ENCODE assay signal across 7 mouse cellular contexts in the genomic region with DNA sequence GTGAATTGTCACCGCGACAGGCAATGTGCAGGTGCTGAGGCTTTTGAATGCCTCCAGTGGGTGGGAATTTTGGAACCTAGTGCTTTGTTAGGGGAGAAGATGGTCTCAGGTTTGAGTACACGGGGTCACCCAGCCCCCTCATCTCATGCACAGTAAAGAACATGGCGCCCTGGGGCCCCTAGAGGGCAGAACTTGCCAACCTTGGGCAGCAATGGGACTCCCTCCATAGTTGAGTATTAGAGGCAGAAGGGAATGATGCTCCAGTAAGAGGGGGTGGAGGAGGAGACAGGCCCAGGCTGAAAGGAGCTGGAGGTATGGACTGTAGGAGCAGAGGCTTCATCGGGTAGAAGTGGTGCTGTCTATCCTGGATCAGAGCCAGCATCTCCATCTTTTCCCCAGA.
DNase-seq lines count a peak whose midpoint lies in the region; ATAC-seq and TF ChIP-seq lines count a peak whose summit lies in the region.
"Not testable (repeated sequence)": the region's sequence is repeated elsewhere in the genome, so short reads cannot be mapped to it uniquely, and the experiment has no call there.

No protein-coding gene starts in this region.

- H3K4me3 ChIP-seq in MEL (ENCODE audit: control insufficient read depth in 1 of 2, insufficient read depth in 1 of 2, low read depth in 2 of 2, low read length in 2 of 2); cortical plate, adult 2 months (ENCODE audit: insufficient read depth, low read length); intestine, postnatal 0 days (ENCODE audit: low read depth, low read length); limb, embryonic 15.5 days; lung, postnatal 0 days (ENCODE audit: low read depth, low read length): not testable (repeated sequence)

- not testable (repeated sequence) for H3K79me2 ChIP-seq in MEL (ENCODE audit: control insufficient read depth, insufficient read depth, low read length, poor library complexity)

- TF ChIP-seq RAD21 in MEL (IDR thresholded peaks at IDR 0.05; ENCODE audit: low read depth, low read length): not testable (repeated sequence)

- peak in 2 of 3 experiments; percentile 9 to 31; a peak in 1 of 6 replicates for TF ChIP-seq CTCF in MEL (IDR thresholded peaks at IDR 0.05 in 2 of 3, conservative IDR thresholded peaks at IDR 0.05 in 1 of 3; ENCODE audit: control insufficient read depth in 1 of 3, insufficient read depth in 1 of 3, low read depth in 2 of 3, low read length in 3 of 3, poor library complexity in 1 of 3, severe bottlenecking in 1 of 3)
- TF ChIP-seq CTCF in cortical plate, adult 2 months (IDR thresholded peaks at IDR 0.05; ENCODE audit: extremely low read depth, insufficient read depth, low read length): 0 out of 2 replicates have a peak, but pooled peaks have one; percentile 2
- peak; percentile 30 for TF ChIP-seq CTCF in intestine, postnatal 0 days (IDR thresholded peaks at IDR 0.05; ENCODE audit: low read depth)
- TF ChIP-seq CTCF in lung, postnatal 0 days (IDR thresholded peaks at IDR 0.05): 0 out of 2 replicates have a peak, but pooled peaks have one; percentile 4

- H3K9me3 ChIP-seq in MEL (replicated peaks; ENCODE audit: insufficient read depth, low read length); intestine, postnatal 0 days (ENCODE audit: control insufficient read depth); limb, embryonic 15.5 days; lung, postnatal 0 days (ENCODE audit: low read length): not testable (repeated sequence)

- H3K4me2 ChIP-seq in intestine, postnatal 0 days (replicated peaks; ENCODE audit: low read depth); limb, embryonic 15.5 days; lung, postnatal 0 days (replicated peaks; ENCODE audit: low read depth, low read length): not testable (repeated sequence)

- peaks cover 1 to 11% of the 10 kb centered on the region in 2 experiments; a peak in 3 of 4 replicates for H3K27me3 ChIP-seq in MEL (ENCODE audit: control insufficient read depth in 1 of 2, insufficient read depth in 2 of 2, low read length in 2 of 2)
- H3K27me3 ChIP-seq in intestine, postnatal 0 days (replicated peaks; ENCODE audit: control insufficient read depth, insufficient read depth, low read length); limb, embryonic 15.5 days; lung, postnatal 0 days (replicated peaks; ENCODE audit: insufficient read depth, low read length): not testable (repeated sequence)

- not testable (repeated sequence) for H3K4me1 ChIP-seq in MEL (ENCODE audit: control insufficient read depth in 1 of 2, insufficient read depth in 2 of 2, low read length in 2 of 2); cortical plate, adult 2 months (ENCODE audit: control insufficient read depth, insufficient read depth, low read length); intestine, postnatal 0 days (replicated peaks; ENCODE audit: control insufficient read depth, insufficient read depth, low read length); limb, embryonic 15.5 days; lung, postnatal 0 days (ENCODE audit: insufficient read depth, low read depth, low read length)

- not testable (repeated sequence) for TF ChIP-seq EP300 in MEL (IDR thresholded peaks at IDR 0.05; ENCODE audit: low read depth in 1 of 2, low read length in 2 of 2); lung, postnatal 0 days (IDR thresholded peaks at IDR 0.05)

- H3K27ac ChIP-seq in MEL (ENCODE audit: control insufficient read depth, low read depth, low read length); cortical plate, adult 2 months (ENCODE audit: insufficient read depth, low read length); intestine, postnatal 0 days (ENCODE audit: low read depth, low read length); limb, embryonic 15.5 days; lung, postnatal 0 days (ENCODE audit: low read length): not testable (repeated sequence)

- TF ChIP-seq POLR2A in MEL (IDR thresholded peaks at IDR 0.05; ENCODE audit: control insufficient read depth in 1 of 2, insufficient read depth in 1 of 2, low read depth in 1 of 2, low read length in 2 of 2, poor library complexity in 1 of 2); cortical plate, adult 2 months (IDR thresholded peaks at IDR 0.05; ENCODE audit: extremely low read depth, insufficient read depth, low read length): not testable (repeated sequence)

- peak; percentile 31 for DNase-seq in A20 (ENCODE audit: low read depth, low spot score)
- not testable (repeated sequence) for DNase-seq in MEL (ENCODE audit: low read depth, low spot score); lung, postnatal 0 days (ENCODE audit: low spot score)
- DNase-seq in thymus, postnatal 4 days: peak; percentile 34

- not testable (repeated sequence) for H3K36me3 ChIP-seq in MEL (ENCODE audit: control insufficient read depth in 1 of 2, insufficient read depth in 2 of 2, low read length in 2 of 2); intestine, postnatal 0 days (ENCODE audit: control insufficient read depth, insufficient read depth); limb, embryonic 15.5 days; lung, postnatal 0 days (ENCODE audit: insufficient read depth, low read length)

- 55% methylated on average over 5 of the region's 5 CpGs for WGBS in intestine, postnatal 0 days
- WGBS in limb, embryonic 15.5 days: 57% methylated on average over 5 of the region's 5 CpGs
- 53% methylated on average over 5 of the region's 5 CpGs for whole genome bisulfite sequencing in lung, postnatal 0 days

- ATAC-seq in intestine, postnatal 0 days; lung, postnatal 0 days: not testable (repeated sequence)
- 0 out of 2 replicates have a peak, but pooled peaks have one; percentile 14 for ATAC-seq in limb, embryonic 15.5 days (ENCODE audit: insufficient number of reproducible peaks, low FRiP score, low TSS enrichment, low read depth)

- H3K9ac ChIP-seq in MEL (ENCODE audit: control insufficient read depth, low read depth, low read length, poor library complexity, severe bottlenecking); intestine, postnatal 0 days (ENCODE audit: low read depth, low read length); limb, embryonic 15.5 days; lung, postnatal 0 days (replicated peaks; ENCODE audit: low read depth): not testable (repeated sequence)

TF ChIP-seq in MEL, 35 proteins besides CTCF, POLR2A, EP300 and RAD21:
- TF ChIP-seq SMC3 (IDR thresholded peaks at IDR 0.05; ENCODE audit: low read depth, low read length): 0 out of 2 replicates have a peak, but pooled peaks have one; percentile 9
